Mouse (Mus musculus): ENCODE data around the gene Ncoa4.

Ncoa4 gene

DNA sequence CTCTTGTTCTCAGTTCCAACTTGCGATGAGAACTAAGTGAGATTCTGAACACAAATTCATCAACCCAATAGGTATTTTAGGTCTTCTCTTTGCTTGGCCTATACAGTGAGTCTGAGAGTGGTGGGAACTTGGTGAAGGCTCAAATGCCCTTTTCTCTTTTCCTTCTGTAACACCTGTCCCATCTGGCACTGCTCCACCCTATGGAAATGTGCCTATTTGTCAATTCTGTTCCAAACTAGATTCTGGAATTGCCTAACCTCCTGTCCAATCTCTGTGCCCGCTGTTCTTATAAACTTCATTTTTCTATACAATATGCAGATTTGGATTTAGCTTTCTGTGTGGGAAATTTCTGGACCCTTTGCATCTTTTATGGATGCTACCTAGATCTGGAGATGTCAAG, 6.5 kb upstream of the Ncoa4 start:
- TF ChIP-seq GATA4 (IDR thresholded peaks at IDR 0.05; ENCODE audit: insufficient replicate concordance, low read length), result no peak

DNA sequence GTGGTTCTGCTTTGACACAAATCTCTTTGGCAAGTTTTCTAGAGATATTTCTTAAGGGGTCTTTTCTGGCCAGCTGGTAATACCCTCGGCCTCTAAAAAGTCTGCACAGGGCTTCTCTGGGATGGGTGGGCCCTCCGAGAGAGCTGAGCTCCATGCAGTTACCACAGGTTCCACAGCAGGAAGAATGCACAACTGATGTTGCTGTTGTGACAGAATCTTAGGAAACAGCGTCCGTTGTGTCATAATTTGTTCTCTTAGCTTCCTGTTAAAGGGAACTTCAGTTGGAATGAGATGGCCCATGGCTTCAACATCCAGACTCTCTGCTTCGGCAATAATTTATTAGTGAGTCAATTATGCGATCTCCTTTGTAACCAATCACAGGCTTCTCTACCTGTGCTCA, 4.9 kb upstream of the Ncoa4 start:
- no peak for TF ChIP-seq GATA4 (IDR thresholded peaks at IDR 0.05; ENCODE audit: insufficient replicate concordance, low read length)

- TF ChIP-seq GATA4 (IDR thresholded peaks at IDR 0.05; ENCODE audit: insufficient replicate concordance, low read length), result no peak
Measured at GRCm38 (mm10) chr14:32159150-32159670, 455 bp upstream of the Ncoa4 start.

- TF ChIP-seq GATA4 (IDR thresholded peaks at IDR 0.05; ENCODE audit: insufficient replicate concordance, low read length), result no peak
Measured at GRCm38 (mm10) chr14:32160563-32160962, 898 bp downstream of the Ncoa4 start.

- TF ChIP-seq GATA4 (IDR thresholded peaks at IDR 0.05; ENCODE audit: insufficient replicate concordance, low read length), result no peak
Measured at GRCm38 (mm10) chr14:32161090-32161885, 1.6 kb downstream of the Ncoa4 start.

DNA sequence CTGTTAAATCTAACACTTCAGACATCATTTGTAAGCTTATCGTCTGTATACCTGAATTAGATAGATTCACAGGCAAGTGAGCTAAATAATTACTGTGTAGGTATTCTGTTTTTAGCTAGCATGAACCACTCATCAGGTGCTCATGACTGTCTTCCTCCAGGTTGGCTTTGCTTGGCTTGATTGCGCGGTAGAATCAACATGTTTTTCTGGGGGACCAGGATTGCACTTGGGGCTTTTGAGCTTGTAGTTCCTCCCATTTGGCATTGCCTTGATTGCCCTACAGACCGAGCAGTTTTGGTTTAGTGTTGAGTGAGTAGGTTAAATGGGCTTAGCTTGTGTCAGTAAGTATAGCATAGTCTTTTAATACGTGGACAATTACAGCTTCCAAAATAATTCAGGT, 2.6 kb downstream of the Ncoa4 start:
- TF ChIP-seq GATA4 (IDR thresholded peaks at IDR 0.05; ENCODE audit: insufficient replicate concordance, low read length), result no peak

- no peak for TF ChIP-seq GATA4 (IDR thresholded peaks at IDR 0.05; ENCODE audit: insufficient replicate concordance, low read length)
Measured at GRCm38 (mm10) chr14:32163203-32163888, 3.7 kb downstream of the Ncoa4 start.

DNA sequence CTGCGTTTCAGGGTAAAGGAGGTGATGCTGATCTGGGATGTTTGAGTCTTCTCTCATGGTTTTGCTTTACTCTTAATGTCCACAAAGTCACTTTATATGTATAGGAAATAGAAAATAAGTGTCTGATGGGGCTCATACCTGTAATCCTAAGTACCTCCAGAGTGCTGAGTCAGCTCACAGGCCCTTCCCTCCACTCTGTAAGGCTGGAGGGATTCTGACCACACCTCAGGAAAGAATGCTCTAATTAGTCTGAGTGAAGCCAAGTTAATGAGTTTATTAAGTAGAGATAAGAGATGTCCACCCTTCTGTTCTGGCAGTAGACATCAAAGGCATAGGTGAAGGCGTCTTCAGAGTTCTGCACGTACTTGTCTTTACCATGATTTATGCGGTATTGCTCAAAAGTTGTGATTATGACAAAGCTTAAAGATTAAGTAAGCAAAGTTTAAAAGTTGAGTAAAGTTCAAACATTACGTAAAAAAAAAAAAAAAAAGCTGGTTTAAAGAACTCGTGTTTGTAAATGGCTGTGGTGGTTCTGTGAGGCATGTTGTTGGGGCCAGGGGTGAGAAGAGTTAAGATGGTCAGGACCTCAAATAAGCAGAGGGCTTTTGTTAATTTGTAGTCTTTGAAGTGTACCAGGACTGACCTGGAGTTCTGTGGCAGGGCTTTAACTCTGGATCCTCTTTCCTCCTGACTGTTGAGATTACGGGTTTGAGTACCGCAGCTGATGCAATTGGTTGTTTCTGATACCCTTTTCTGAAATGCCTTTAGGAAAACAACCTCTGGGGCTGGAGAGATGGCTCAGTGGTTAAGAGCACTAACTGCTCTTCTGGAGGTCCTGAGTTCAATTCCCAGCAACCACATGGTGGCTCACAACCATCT, 4.7 kb downstream of the Ncoa4 start:
- no peak for TF ChIP-seq GATA4 (IDR thresholded peaks at IDR 0.05; ENCODE audit: insufficient replicate concordance, low read length)

DNA sequence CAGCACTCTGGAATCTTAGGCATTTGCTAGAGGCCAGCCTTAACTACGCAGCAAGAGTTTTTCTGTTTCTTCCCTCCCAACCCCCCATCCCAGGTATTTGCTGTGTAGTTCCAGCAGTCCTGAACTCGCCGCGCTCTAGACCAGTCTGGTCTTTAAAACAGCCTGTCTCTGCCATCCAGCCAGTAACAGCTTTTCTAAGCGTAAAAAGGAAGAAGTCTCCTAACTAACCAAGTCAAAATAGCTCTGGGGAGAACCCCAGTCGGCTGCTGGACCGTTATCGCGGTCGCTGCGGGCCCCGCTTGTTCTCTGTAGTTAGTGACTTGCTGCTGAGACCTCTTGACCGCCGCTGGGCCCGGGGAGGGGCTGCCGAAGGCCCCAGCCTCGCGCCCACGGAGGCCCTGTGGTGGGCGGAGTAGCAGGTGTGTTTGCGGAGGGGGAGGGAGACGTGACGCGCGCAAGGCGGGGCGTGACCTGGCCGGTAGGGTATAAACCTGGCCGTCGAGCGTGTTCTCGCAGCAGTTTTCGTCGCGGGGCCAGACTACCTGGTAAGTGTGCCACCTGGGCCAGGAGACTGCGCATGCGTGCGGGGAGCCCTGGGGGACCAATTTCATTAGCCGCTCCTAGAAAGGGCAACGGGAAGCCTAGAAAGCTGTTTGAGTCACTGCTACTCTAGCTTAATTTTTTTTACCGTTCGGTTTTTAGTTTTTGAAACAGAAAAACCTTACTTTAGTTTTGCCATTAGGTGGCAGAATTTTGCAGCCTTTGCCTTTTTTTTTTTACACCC, 5.8 kb downstream of the Ncoa4 start:
- TF ChIP-seq GATA4 (IDR thresholded peaks at IDR 0.05; ENCODE audit: insufficient replicate concordance, low read length), result peak; percentile 23; the same call in 1 of the 2 replicates

- TF ChIP-seq GATA4 (IDR thresholded peaks at IDR 0.05; ENCODE audit: insufficient replicate concordance, low read length), result no peak
Measured at GRCm38 (mm10) chr14:32166062-32166441, 6.4 kb downstream of the Ncoa4 start.

GRCm38 (mm10) chr14:32166840-32167239, 7.2 kb downstream of the Ncoa4 start:
- TF ChIP-seq GATA4 (IDR thresholded peaks at IDR 0.05; ENCODE audit: insufficient replicate concordance, low read length), result no peak

- TF ChIP-seq GATA4 (IDR thresholded peaks at IDR 0.05; ENCODE audit: insufficient replicate concordance, low read length), result no peak
Measured at GRCm38 (mm10) chr14:32167326-32167725, 7.7 kb downstream of the Ncoa4 start.

DNA sequence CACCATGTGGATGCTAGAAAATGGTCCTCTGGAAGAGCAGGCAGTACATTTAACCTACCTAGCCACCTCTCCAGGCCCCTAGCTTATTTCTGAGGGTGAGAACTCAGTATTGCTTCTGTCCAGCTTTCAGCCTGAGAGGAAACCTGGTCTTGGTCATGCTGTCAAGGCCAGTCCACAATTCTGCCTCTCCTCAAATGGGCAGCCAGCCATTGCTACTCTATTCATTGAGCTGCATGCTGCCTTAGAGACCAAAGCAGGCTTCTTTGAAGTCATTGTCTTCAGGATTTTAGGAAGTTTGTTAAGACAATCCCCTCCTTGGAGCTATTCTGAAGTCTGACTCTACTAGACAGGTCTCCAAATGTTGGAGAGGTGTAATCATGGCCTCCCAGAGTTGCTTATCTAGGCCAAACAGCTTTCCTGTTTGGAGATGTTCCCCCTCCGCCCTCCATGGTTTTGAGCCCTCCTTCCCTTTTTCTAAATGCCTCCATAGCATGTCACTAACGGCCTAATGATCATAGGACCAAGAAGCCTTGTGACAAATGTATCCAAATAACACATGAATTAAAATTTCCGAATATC, 9.1 kb downstream of the Ncoa4 start:
- TF ChIP-seq GATA4 (IDR thresholded peaks at IDR 0.05; ENCODE audit: insufficient replicate concordance, low read length), result no peak

DNA sequence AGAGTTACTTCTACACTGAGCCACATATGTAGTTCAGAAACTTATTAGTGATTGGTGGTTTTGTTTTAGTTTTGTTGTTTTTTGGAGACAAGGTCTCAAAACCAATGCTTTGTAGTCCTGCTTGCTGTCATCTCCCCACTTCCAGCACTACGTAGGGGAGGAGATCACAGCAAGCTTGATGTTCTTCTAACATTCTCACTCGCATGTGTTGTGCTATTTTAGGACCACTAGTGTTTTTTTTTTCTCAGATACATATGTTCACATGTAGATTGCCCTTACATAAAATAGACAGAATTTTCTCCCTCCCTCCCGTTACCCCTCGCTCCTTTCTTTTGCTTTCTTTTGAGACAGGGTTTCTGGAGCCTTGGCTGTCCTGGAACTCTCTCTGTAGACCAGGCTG, 10.5 kb downstream of the Ncoa4 start:
- TF ChIP-seq GATA4 (IDR thresholded peaks at IDR 0.05; ENCODE audit: insufficient replicate concordance, low read length), result no peak

Measured in liver, adult (tissue).